Mouse (Mus musculus) urinary bladder, postnatal 14 days (tissue): ENCODE measurements at regions not wholly inside any gene's neighbourhood (a gene's known extent, or its start where the extent isn't known, plus 50 kb on each side); places are given as distances from the start of the nearest gene placed in this dataset.
A peak's percentile ranks its signal among the peaks of the same experiment; 100 is the strongest.

Experiments used
- DNase-seq: peaks from one replicate; pipeline ENCODE4 v3.0.0; 2021; ENCODE audit warnings: low spot score

- no peak for DNase-seq
These were observed 153.6 kb upstream of the A530016L24Rik start for GRCm38 (mm10) chr12:112335641-112336040.

- no peak for DNase-seq
These were observed 152.5 kb upstream of the A530016L24Rik start for GRCm38 (mm10) chr12:112336691-112337295.

DNA sequence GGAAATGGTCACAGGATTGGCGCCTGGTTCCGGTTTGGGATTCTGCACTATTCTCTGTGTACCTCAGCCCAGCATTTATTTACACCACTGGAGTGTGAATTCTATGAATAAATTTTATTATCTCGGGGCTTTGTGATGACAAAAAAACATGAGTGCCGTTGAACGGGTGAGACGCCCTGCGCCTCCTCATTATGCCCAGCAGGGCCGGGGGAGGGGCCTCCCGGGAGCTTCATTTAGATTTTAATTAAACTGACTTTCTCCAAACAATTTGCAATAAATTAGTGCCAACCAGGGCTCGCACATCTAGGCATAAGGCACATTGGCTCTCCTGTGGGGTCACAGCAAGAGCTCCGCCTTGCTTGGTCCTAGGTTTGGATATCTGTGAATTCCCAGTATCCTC is 151.8 kb upstream of the A530016L24Rik start:
- no peak for DNase-seq

DNA sequence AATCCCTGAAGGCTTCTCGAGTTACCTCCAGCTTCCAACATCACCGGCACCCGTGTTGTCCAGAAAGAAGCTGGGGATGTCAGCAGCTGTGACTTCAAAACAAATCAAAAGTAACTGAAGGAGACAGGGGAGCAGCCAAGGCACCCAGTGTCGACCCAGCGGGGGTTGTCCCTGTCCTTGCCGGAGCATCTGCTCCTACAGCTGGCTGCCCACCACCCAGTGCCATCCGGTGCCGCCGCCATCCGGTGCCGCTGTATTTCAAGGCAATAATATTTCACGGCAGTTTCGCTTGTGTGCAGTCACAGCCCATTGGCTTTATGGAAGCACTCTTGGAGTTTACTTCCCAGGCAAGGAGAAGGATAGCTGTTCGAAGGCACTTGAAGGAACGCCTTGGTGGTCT is 150.3 kb upstream of the A530016L24Rik start:
- DNase-seq = no peak

- DNase-seq = peak; percentile 15
These were observed 149.6 kb upstream of the A530016L24Rik start for GRCm38 (mm10) chr12:112339481-112340179.

GRCm38 (mm10) chr12:112340248-112340647 is 149.0 kb upstream of the A530016L24Rik start:
- DNase-seq = no peak

- no peak for DNase-seq
These were observed 147.3 kb upstream of the A530016L24Rik start for GRCm38 (mm10) chr12:112341726-112342469.

DNA sequence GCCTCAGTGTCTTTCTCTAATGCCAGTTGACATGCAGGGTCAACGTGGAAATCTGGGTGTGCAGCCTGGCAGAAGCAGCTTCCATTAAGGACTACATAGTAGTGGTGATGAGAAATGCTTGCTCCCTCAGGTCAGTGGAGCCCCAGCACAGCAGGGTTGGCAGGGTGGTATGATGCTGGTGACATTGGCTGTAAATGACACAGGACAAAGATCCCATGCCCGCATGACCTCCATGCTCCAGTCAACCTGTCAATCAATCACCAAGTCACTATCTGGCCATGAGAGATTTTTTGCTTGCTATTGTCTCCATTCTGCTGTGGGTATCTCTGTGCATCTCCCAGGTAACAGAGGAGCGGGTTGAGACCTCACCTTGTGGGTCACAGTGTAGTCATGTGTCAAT is 146.2 kb upstream of the A530016L24Rik start:
- DNase-seq = no peak

GRCm38 (mm10) chr12:112344285-112344684 is 145.0 kb upstream of the A530016L24Rik start:
- DNase-seq = peak; percentile 36

DNA sequence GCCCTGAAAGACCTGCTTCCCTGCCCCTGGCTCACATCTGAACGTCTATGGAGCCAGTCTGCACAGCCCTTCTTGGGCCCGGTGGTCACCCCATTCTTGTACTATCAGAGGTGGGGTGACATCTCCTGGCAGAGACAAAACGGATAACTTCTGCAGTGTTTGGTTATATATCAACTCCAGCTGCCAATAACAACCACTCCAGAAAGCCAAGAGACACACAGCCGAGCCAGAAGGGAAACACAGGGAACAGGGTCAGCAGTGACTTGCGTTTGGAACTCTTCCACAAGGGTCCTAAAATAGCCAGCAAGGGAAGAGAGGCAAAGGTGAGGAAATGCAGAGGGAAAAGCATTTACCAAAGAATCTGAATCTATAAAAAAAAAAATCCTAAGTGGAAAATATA is 143.5 kb upstream of the A530016L24Rik start:
- DNase-seq = no peak

GRCm38 (mm10) chr12:112348116-112348515 is 141.1 kb upstream of the A530016L24Rik start:
- no peak for DNase-seq

DNA sequence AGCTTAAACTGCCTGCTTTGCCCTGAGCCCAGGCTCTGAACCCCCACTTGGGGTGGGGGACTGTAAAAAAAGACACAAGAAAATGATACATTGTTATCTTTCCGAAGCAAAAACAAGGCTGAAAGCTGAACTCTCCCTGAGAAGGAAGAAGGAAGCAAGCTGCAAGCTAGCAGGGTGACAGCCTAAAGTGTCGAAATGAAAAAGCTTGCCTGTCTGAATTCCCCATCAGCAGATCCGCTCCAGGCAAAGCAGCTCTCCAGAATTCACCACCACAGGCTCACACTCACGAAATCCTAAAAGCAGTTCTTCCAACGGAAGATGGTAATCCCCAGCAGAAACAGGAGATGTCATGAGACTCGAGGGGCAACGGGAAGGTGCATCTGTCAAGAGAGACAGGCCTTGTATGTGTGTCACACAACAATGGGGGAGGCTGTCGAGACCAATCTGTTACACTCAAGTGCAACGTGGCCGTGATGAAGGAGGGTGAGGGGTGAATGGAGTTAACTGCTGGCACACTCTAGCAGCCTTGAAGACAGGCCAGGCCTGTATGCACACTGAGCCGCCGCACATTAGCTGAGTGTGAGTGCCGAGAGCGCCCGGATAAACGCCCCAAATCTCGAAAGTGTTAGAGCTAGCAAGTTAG is 139.5 kb upstream of the A530016L24Rik start:
- no peak for DNase-seq

DNA sequence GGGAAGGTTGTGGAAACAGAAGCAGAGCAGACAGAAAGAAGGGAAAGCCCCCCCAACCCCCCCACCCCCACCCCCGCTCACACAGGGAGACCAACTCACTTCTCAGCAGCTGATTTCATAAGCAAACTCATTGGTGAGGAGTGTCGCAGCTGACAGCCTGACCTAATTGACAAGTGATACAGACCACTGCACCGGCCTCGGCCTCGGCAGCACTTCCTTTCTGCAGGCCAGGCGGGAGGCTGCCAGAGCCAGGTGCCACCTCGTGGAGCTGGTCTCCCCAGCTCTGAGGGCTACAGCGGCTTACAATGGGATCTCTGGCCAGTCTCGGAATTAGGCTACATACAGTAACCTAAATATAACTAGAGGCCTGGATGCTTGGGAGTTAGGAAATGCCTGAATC is 138.5 kb upstream of the A530016L24Rik start:
- DNase-seq = no peak

- DNase-seq = no peak
These were observed 125.9 kb upstream of the A530016L24Rik start for GRCm38 (mm10) chr12:112363349-112363748.

DNA sequence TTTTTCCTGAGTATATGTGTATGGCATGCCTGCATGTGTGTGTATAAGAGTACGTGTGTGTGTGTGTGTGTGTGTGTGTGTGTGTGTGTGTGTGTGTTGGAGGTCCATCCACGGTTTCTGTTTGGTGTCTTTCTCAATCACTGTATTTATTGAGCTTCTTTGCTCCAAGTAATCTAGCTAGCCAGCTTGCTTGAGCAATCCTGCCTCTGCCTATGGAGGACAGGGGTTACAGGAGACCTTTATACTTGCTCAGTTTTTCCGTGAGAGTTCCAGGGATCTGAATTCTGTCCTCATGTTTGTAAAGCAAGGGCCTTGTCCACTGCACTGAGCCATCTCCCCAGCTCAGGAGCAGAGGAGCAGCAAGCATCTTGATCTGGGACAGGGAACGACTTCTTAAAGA is 122.0 kb upstream of the A530016L24Rik start:
- DNase-seq = no peak

- no peak for DNase-seq
These were observed 121.1 kb upstream of the A530016L24Rik start for GRCm38 (mm10) chr12:112368112-112368511.

- no peak for DNase-seq
These were observed 119.5 kb upstream of the A530016L24Rik start for GRCm38 (mm10) chr12:112369581-112370371.

DNA sequence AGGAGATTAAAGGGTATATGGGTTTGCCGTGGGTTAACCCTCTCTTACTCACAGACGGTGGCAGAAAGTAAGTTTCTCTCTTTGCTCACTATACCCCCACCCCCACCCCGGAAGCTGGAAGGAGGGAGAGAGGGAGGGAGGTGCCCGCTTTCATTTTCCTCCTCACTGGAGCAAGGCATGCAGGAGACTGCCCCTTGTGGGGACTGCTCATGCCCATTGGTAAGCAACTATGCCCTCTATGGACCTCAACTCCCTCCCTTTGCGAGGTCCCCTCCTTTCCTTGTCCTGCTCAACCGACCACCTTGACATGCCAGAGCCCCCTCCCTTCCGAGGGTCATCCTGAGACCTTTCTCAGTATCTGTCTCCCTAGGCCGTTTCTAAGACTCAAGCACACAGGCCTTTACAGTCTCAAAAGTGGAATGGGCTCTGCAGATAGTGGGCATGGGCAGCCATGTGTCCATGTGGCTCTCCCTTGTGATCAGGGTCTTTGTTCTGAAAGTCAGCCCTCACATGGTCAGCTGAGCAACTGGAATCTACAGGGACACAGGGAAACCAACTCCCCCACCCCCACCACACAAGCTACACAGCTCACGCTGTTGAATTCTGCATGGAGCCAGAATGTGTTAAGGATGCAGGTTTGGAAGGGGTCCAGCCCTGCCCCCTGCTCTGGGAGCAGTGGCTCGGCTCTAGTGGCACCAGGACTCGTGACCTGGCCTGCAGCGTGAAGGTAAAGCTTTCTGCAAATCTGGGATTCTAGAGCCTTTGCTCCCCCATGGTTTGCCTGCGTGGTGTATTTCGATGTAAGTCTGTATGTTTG is 116.8 kb upstream of the A530016L24Rik start:
- DNase-seq = no peak

DNA sequence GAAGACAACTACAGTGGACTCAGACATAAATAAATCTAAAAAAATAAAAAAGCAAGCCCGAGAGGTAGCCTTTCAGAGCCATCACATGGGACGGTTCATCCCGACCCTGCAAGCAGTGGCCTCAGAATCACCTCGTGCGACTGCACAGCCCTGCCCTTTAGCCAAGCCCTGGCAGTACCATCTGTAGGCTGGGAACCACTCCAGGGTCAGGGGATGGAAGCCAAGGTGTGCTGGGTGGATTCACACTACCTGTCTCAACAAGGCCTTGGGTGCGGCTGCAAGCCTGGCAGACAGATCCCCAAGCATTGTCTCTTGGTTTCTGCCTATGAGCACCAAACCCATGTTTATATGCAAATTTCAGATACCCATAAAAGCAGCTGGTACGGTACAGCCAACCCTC is 115.3 kb upstream of the A530016L24Rik start:
- no peak for DNase-seq

DNA sequence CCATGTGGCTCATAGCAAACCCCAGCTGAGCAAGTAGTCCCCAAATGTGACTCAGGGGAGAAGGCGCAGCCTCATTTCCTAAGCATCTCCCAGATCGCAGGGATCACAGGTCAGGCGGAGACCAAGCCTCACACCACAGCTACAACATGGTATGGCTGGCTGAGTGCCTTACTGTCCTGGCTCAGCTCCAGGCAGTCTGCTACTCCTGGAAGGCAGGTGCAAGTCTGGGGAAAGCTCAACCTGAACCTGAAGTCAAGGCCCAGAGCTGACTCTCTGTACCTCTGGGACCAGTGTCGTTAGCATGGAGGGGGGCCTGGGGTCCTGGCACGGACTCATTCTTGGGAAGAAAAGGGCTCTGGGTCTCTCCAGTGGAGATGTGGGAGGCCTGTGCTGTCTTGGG is 113.0 kb upstream of the A530016L24Rik start:
- DNase-seq = no peak

DNA sequence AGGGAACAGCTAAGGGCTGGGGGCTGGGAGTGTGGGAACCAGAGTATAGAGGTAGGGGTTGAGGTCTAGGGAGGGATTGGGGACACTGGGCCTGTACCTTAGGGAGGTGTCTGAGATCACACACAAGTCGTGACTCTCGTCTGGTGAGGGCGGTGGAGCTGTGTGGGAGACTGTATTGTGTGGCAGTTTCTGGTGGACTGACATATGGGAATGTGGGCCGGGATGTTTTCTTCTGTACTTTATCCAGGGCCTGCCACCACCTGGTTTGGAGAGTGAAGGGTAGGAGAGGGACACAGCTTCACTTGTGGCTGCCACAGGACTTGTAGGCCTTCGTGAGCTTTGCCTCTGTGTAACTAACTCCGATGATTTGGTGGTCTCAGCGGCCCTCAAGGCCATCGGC is 112.5 kb upstream of the A530016L24Rik start:
- no peak for DNase-seq
